Mouse (Mus musculus) cortical plate, adult 2 months (tissue): ENCODE measurements around the gene Ppcdc.

Experiments
- CTCF ChIP-seq: fragments of 200-500 bp; IDR thresholded peaks from 2 replicates; pipeline ENCODE4 v1.5.1; 2011; ENCODE audit warnings: mild to moderate bottlenecking, control low read depth, low read length; ENCODE audit not compliant: insufficient read depth; ENCODE audit errors: extremely low read depth
- POLR2A ChIP-seq: fragments of 200-500 bp; IDR thresholded peaks from 2 replicates; pipeline ENCODE4 v1.6.1; 2011; ENCODE audit warnings: mild to moderate bottlenecking, low read length, control low read depth; ENCODE audit not compliant: insufficient read depth; ENCODE audit errors: extremely low read depth

GRCm38 (mm10) chr9:57340361-57340760 lies 99.6 kb downstream of the Ppcdc start:
- TF ChIP-seq CTCF (no peak), POLR2A (no peak)
